Mouse (Mus musculus) heart, postnatal 4 days (tissue): ENCODE results near the gene Arhgef26. TPM values are rescaled to one million over a fixed set of nuclear protein-coding genes. Genes with fewer than 3 reads are reported as not detected.

Experiments
- DNase-seq: peaks from one replicate; pipeline ENCODE4 v3.0.0; 2021
- total RNA-seq, 2 experiments: library from RNA; stranded (reverse); gene quantifications; 2 replicates each; pipeline ENCODE4 v1.2.3; 2021

The Arhgef26 gene
- 1 to 10 TPM; 4.7 to 7.8 TPM for total RNA-seq

DNA sequence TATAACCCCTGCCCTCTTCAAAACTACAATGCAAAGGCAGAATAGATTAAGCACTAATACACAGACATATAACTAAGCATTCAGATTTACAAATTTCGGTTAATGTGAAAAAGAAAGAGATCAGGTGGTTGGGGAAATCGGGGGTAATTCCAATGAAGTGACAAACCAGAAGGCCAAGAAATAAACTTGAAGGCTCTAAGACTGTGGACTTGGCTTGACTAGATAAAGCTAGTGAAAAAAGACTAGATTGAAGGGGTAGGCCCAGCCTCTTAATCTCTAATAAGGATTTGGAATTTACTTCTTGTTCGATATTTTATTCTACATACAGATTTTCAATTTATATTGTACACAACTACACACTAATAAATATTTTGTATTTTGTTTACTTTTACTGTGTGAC, at the start of gene Arhgef26:
TSS of gene Arhgef26 (plus strand) at position 301 of the 400 bp plus-strand sequence.
- DNase-seq, result no peak

DNA sequence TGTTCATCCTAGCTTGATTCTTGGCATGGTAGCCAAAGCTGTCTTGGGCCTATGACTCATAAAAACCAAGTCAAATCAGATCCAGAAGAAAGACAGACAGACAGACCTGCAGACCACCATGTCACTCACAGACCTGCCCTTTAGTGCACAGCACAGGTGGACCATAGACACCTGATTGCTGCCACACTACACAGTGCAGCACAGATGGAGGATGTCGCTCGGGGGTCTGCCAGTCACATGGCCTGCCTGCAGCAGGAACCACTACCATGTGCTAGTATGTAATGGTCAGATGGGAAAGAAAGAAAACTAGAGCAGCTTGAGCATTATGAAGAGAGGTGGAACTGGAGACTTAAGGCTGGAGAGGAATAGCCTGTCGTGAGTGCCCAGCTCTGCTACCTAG, 27.7 kb upstream of the Arhgef26 start:
- no peak for DNase-seq

- DNase-seq, result no peak
These were observed 26.9 kb upstream of the Arhgef26 start for GRCm38 (mm10) chr3:62311224-62311623.

DNA sequence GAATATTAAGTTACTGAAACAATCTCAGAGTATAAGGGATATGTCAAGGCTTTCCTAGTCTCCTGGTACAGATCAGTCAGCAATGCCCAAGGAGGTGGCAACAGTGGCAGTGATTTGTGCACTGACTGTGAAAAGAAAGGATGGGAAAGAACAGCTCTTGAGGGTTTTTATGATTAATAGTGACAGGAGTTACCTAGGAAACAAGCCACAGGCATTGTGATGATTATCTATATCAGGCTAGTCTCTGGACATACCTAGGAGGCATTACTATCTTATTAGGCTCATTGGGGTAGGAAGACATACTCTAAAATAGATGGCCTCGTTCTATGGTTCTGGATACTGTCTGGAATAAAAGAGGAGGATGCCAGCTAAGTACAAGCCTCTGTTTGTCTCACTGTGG, 13.4 kb upstream of the Arhgef26 start:
- DNase-seq, result no peak

DNA sequence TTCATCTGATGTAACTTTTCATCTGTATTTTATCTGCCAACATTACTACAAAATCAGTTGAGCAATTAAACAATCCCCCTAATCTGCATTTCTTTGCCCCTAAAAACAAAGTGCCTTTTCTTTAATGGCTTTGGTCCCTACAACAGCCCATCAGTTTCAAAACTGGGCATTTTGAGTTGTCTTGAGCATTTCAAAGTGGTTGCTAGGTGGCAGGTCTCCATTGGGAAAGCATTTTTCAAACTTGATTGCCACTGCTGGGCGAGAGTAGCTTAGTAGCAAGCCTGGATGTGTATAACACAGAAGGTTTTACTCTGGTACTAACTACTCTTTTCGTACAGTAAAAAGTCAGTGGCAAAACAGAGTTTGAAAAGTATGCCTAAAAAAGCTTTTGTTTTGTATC, 10.2 kb upstream of the Arhgef26 start:
- DNase-seq, result no peak

DNA sequence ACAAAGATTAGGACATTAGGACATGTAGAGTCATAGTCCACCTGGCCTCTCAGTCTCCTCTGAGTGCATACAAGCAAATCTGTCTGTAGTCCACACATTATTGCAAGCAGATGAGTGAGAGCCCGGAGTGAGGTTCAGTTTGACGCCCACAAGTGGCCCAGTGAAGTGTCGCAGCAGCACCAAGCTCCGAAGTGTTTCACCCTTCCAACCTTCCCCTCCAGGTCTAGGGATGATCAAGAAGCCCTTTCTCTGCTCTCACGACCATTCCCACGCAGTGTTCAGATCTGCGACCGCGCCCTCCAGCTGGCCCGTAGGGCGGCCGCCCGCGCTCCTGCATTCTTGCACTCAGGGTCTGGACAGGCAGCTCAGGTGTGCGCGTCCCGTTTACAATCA, 313 bp downstream of the Arhgef26 start:
- DNase-seq, result no peak

DNA sequence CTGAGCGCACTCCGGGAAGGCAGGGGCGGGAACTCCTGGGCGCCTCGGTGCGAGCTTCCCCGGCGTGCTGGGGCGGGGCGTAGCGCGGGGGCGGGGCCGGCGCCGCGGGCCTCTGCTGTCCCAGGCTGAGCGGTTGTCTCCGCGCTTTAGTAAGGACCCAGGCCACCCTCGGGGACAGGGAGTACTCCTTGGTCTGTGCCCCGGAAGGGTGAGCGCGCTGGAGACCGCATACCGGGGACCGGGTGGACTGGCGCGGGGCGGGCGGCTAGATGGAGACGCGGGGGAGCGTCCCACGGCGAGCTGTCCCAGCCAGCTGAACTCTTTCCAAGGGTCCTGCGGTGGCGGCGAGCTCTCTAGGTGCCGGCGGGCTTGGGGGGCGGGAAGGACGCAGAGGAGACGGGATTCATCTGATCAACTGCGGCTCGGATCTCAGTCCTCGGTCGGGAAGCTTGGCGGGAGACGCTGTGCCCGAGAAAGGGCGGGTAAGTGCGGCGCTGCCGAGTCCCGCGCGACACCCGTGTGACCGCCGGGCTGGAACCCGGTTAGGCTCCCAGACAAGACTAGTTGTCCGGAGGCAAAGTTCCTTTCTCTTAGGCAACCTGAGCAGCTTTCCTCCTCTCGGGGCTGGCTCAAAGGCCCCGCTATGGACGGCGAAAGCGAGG, 841 bp downstream of the Arhgef26 start:
- DNase-seq, result peak; percentile 63

- peak; percentile 60 for DNase-seq
These were observed 1.4 kb downstream of the Arhgef26 start for GRCm38 (mm10) chr3:62339516-62340051.

DNA sequence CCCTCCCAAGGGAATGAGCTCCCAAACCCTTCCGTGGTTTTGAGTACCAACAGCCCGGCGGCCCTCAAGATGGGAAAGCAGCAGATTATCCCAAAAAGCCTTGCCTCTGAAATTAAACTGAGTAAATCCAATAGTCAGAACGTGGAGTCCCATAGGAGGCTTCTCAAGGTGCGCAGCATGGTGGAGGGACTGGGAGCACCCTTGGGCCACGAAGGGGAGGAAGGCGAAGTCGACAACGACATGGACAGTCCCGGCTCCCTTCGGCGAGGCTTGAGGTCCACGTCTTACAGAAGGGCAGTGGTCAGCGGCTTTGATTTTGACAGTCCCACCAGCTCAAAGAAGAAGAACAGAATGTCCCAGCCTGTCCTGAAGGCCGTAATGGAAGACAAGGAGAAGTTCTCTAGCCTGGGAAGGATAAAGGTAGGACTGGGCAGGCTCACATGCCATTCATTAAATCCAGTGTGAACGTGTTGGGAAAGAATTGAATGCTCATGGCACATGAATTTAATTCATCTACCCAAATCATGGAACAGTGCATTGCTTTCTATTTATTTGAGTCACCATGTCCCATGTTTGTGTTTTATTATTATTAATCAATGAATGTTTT, 2.1 kb downstream of the Arhgef26 start:
- DNase-seq, result no peak

- DNase-seq, result no peak
These were observed 2.7 kb downstream of the Arhgef26 start for GRCm38 (mm10) chr3:62340861-62341260.

DNA sequence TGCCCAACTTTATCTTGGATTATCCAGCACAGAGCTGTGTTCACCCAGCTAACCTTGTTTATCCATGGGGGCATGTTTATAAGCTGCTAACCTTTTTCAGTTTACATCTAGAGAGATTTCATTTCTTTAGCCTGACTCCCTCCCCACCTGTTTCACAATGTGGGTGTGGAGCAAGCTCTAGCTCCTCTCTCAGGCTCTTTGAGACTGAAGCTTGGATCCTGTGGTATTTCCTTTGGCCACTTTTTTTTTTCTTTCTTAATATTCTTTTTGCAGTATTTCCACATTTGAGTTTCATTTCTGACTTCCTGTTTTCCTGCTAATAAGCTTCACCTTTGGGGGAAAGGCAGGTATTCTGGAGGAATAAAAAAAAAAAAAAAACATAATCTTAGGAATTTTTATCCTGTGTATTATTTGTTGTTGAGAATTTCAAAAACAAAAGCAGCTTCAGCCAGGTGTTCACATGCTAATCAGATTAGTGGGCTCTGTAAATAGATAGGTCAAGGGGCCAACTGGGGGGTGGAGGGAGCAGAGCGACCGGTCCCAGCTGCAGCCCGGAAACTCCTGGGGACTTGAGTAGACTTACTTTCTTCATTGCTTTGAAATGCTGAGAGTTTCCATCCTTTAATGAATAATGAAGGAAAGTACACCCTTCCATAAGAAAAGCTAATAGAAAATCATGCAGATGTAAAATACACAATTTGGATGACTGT, 3.5 kb downstream of the Arhgef26 start:
- DNase-seq, result no peak

DNA sequence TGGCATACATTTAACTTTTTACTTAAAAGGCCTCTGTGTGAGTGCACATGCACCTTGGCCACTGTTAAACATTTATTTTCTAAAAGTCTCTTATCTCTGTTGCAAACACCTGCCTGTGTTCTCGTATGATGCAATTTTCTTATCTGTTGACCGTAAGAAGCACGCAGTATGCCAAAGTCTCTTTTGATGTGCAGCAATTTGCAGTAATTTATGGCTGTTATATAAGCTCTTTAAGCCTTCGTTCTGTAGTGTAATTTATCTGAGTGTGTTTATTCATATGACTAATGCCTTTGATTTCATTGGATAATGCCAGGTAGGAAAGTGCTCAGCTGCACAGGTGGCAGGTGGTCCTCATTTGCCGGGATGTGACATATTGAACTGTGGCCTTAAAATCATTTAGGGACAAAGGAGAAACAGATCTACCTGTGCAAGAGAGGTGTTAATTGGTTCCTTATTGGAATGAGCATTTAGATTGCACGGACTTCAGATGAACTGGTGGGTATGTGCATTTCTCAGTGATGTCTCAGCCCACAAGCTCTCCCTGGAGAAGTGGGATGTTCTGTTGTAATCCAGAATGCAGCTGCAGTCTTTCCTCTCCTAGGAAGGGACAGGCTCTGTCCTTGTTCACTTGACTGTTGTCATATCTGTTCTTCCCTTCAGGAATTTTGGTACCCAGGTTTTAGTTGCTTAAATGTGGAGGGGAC, 10.5 kb downstream of the Arhgef26 start:
- no peak for DNase-seq

DNA sequence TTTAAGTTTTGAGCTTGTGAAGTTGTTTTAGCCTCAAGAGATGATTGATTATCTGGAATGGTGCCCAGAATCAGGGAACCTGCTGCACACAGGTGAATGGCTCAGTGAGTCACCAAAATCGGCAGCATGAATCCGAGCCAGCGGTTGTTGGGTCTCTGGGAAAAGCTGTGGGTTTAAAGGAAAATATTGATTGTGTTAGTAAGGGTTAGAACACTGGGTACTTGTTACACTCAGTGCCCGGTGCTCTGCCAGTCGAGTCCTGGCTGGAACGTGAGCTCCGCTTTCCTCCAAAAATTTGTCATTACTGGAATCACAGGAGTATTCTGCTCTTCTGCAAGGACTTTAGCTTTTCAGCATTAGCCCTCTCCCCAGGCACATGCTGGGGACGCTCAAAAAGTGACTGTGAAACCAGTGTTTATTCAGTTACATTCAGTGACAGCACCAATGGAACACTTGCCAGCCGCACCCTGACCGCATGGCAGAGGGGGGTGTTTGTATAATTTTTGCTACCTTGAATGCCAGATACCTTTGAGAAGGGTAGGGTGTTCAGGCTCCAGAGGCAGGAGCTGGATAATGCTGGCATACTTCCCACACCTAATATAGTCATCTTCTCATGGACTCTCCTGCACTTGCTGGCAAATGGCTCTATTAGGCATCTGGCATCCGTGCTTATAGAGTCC, 11.2 kb downstream of the Arhgef26 start:
- DNase-seq, result no peak

- no peak for DNase-seq
These were observed 13.9 kb downstream of the Arhgef26 start for GRCm38 (mm10) chr3:62352071-62352470.

GRCm38 (mm10) chr3:62352876-62353275, 14.7 kb downstream of the Arhgef26 start:
- DNase-seq, result no peak

- DNase-seq, result no peak
These were observed 29.7 kb downstream of the Arhgef26 start for GRCm38 (mm10) chr3:62367882-62368281.

DNA sequence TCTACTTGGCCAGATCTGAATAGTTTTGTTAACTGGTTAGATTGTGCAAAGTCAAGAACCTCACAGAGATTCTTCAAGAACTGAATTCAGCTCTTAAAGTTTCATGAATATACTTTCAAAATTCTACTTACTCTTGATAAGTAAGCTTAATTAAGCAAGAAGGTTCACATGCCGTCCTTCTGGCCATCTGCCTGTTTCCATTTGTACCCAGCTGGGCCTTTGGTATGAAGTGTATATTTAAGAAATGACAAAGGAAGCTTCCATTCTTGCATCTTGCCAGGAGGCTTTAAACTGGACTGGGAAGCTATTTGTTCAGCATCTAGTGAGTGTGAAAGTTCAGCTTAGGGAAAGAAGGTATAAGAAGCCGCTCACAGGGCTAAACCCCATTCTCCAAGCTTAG, 34.7 kb downstream of the Arhgef26 start:
- DNase-seq, result no peak

GRCm38 (mm10) chr3:62374346-62374745, 36.2 kb downstream of the Arhgef26 start:
- no peak for DNase-seq

GRCm38 (mm10) chr3:62374831-62375230, 36.7 kb downstream of the Arhgef26 start:
- DNase-seq, result peak; percentile 49

GRCm38 (mm10) chr3:62376719-62377118, 38.6 kb downstream of the Arhgef26 start:
- DNase-seq, result no peak

DNA sequence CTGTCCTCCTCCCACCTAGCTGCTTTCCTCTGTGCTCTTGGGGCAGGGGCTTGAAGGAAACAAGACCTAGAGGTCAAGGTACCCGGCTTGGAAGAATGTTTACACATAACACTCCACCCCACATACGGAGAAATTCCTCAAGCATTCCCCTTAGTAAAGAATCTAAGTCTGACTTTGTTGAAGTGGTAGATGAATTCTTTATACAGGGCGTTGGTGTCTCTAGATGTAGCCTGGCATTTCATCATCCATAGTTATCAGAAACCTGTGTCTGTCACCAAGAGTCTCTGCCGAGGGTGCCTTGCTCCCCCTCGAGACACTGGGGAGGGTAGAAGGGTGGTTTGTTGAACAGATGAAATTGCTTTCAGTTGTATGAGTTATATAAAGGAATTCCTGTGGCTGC, 41.8 kb downstream of the Arhgef26 start:
- DNase-seq, result no peak

GRCm38 (mm10) chr3:62380420-62380819, 42.3 kb downstream of the Arhgef26 start:
- no peak for DNase-seq
